In genomic region chr3:149357903-149358569, GRCm38 (mm10) we compare ENCODE assay signal across 10 mouse cellular contexts.
DNase-seq lines count a peak whose midpoint lies in the region; ATAC-seq and TF ChIP-seq lines count a peak whose summit lies in the region.
"Had no signal": no experiment of that assay in that cellular context is flagged by ENCODE, and none has a peak within 500 bp of the region (broad histone marks: within the 10 kb centered on the region; RNA-seq: fewer than 3 reads in every experiment).

No protein-coding gene starts in this region.

- no peak overlapping the region for H3K4me3 ChIP-seq in heart, embryonic 14.5 days (ENCODE audit: control insufficient read depth in 1 of 2, insufficient read depth in 1 of 2, low read depth in 1 of 2, low read length in 2 of 2)
- no peak overlapping the region for H3K4me3 ChIP-seq in ES-E14 (ENCODE audit: insufficient read depth in 1 of 2, low read depth in 1 of 2, low read length in 2 of 2, poor library complexity in 1 of 2, severe bottlenecking in 1 of 2)
- peak overlapping the region; percentile 1; the same call in 1 of the 2 replicates for H3K4me3 ChIP-seq in forebrain, embryonic 15.5 days
- no peak overlapping the region for H3K4me3 ChIP-seq in midbrain, embryonic 11.5 days (ENCODE audit: low read depth, low read length)
- H3K4me3 ChIP-seq: embryonic facial prominence, embryonic 12.5 days had no signal

- 65% methylated on average over 14 of the region's 14 CpGs for WGBS in heart, embryonic 14.5 days
- 26% methylated on average over 14 of the region's 14 CpGs for WGBS in forebrain, embryonic 15.5 days
- 53% methylated on average over 14 of the region's 14 CpGs for WGBS in midbrain, embryonic 11.5 days

- no peak overlapping the region for H3K27ac ChIP-seq in heart, embryonic 14.5 days (replicated peaks in 1 of 2; ENCODE audit: control insufficient read depth in 1 of 2, insufficient read depth in 1 of 2, low read depth in 2 of 2, low read length in 2 of 2)
- H3K27ac ChIP-seq in ES-E14 (ENCODE audit: insufficient read depth, low read depth, low read length, poor library complexity, severe bottlenecking), result no peak overlapping the region
- H3K27ac ChIP-seq in forebrain, embryonic 15.5 days (replicated peaks), result peak overlapping the region; percentile 47; the same call in 1 of the 2 replicates
- no peak overlapping the region for H3K27ac ChIP-seq in midbrain, embryonic 11.5 days (ENCODE audit: low read depth, low read length)
- H3K27ac ChIP-seq: embryonic facial prominence, embryonic 12.5 days had no signal

- ATAC-seq in heart, embryonic 14.5 days (ENCODE audit: insufficient number of reproducible peaks, insufficient read depth, low FRiP score, low read depth), result peak; percentile 21; the same call in 1 of the 2 replicates
- ATAC-seq in forebrain, embryonic 15.5 days (replicated peaks), result peak; percentile 60
- ATAC-seq in midbrain, embryonic 11.5 days (ENCODE audit: low FRiP score), result peak; percentile 38; the same call in 1 of the 2 replicates

- no peak overlapping the region for H3K9ac ChIP-seq in heart, embryonic 14.5 days (ENCODE audit: low read length)
- H3K9ac ChIP-seq in ES-E14 (ENCODE audit: insufficient read depth, low read depth, low read length, poor library complexity, severe bottlenecking), result no peak overlapping the region
- H3K9ac ChIP-seq in forebrain, embryonic 15.5 days (replicated peaks), result no peak overlapping the region
- no peak overlapping the region for H3K9ac ChIP-seq in midbrain, embryonic 11.5 days (ENCODE audit: low read length)
- H3K9ac ChIP-seq: embryonic facial prominence, embryonic 12.5 days had no signal

- peaks cover 11 to 30% of the 10 kb centered on the region in 2 experiments for H3K4me1 ChIP-seq in heart, embryonic 14.5 days (ENCODE audit: control insufficient read depth in 2 of 2, insufficient read depth in 2 of 2, low read length in 2 of 2)
- peaks cover 0 to 7% of the 10 kb centered on the region in 2 experiments; a peak in 1 of 4 replicates for H3K4me1 ChIP-seq in ES-E14 (ENCODE audit: control insufficient read depth in 2 of 2, insufficient read depth in 2 of 2, low read length in 2 of 2, poor library complexity in 1 of 2)
- H3K4me1 ChIP-seq in forebrain, embryonic 15.5 days, result peaks cover 19% of the 10 kb centered on the region
- H3K4me1 ChIP-seq in midbrain, embryonic 11.5 days (ENCODE audit: control insufficient read depth, insufficient read depth, low read length), result peaks cover 16% of the 10 kb centered on the region
- H3K4me1 ChIP-seq: embryonic facial prominence, embryonic 12.5 days had no signal

- no peak for DNase-seq in heart, adult 18-20 months
- no peak for DNase-seq in ES-E14 (ENCODE audit: low read depth, low spot score)
- DNase-seq in midbrain, embryonic 11.5 days (ENCODE audit: low spot score, missing footprints), result no peak
- DNase-seq in spleen, postnatal 10 days (ENCODE audit: low spot score in 2 of 2), result no peak
- DNase-seq in adrenal gland, postnatal 10 days, result no peak
- no peak for DNase-seq in urinary bladder, postnatal 25 days (ENCODE audit: low spot score)
- DNase-seq: heart, postnatal 4 days had no signal

- no peaks in the 10 kb centered on the region for H3K36me3 ChIP-seq in heart, embryonic 14.5 days (ENCODE audit: control insufficient read depth, insufficient read depth, low read length)
- H3K36me3 ChIP-seq in ES-E14 (ENCODE audit: control insufficient read depth, insufficient read depth, low read length, poor library complexity, severe bottlenecking), result no peaks in the 10 kb centered on the region
- no peaks in the 10 kb centered on the region for H3K36me3 ChIP-seq in forebrain, embryonic 15.5 days
- H3K36me3 ChIP-seq in midbrain, embryonic 11.5 days (ENCODE audit: control insufficient read depth, insufficient read depth, low read length), result no peaks in the 10 kb centered on the region
- H3K36me3 ChIP-seq: embryonic facial prominence, embryonic 12.5 days had no signal

- H3K9me3 ChIP-seq in heart, embryonic 14.5 days (ENCODE audit: control insufficient read depth, low read length), result no peaks in the 10 kb centered on the region
- H3K9me3 ChIP-seq in ES-E14 (ENCODE audit: control insufficient read depth, insufficient read depth, low read depth, low read length), result no peaks in the 10 kb centered on the region
- H3K9me3 ChIP-seq in forebrain, embryonic 15.5 days, result no peaks in the 10 kb centered on the region
- no peaks in the 10 kb centered on the region for H3K9me3 ChIP-seq in midbrain, embryonic 11.5 days (ENCODE audit: control insufficient read depth, low read length)
- H3K9me3 ChIP-seq: embryonic facial prominence, embryonic 12.5 days had no signal

- in situ Hi-C loops in ES-E14 (cut with MboI; ENCODE audit: low sequenced_read_pairs in 2 of 2, unreplicated experiment in 2 of 2), result no loop called here

- no peak overlapping the region for H3K4me2 ChIP-seq in heart, embryonic 14.5 days (ENCODE audit: low read length)
- peak overlapping the region; percentile 38 for H3K4me2 ChIP-seq in forebrain, embryonic 15.5 days (replicated peaks)
- no peak overlapping the region for H3K4me2 ChIP-seq in midbrain, embryonic 11.5 days
- H3K4me2 ChIP-seq: embryonic facial prominence, embryonic 12.5 days had no signal

- no peaks in the 10 kb centered on the region for H3K27me3 ChIP-seq in heart, embryonic 14.5 days (ENCODE audit: control insufficient read depth, insufficient read depth, low read length)
- H3K27me3 ChIP-seq in forebrain, embryonic 15.5 days, result no peaks in the 10 kb centered on the region
- no peaks in the 10 kb centered on the region for H3K27me3 ChIP-seq in midbrain, embryonic 11.5 days (ENCODE audit: control insufficient read depth, insufficient read depth, low read length)
- H3K27me3 ChIP-seq: embryonic facial prominence, embryonic 12.5 days had no signal

TF ChIP-seq in ES-E14, 5 proteins besides CTCF, POLR2A, EP300 and RAD21:
- no peak for TF ChIP-seq ZNF384 (IDR thresholded peaks at IDR 0.05; ENCODE audit: low read depth, low read length)
- 0 out of 2 replicates have a peak, but pooled peaks have one; percentile 27 for TF ChIP-seq CHD2 (IDR thresholded peaks at IDR 0.05; ENCODE audit: low read depth, low read length)
- no peak for TF ChIP-seq HCFC1 (IDR thresholded peaks at IDR 0.05; ENCODE audit: borderline replicate concordance, insufficient read depth, low read length)
- no peak for TF ChIP-seq ZC3H11A (IDR thresholded peaks at IDR 0.05; ENCODE audit: borderline replicate concordance, low read depth, low read length)
- no peak for TF ChIP-seq MAFK (IDR thresholded peaks at IDR 0.05; ENCODE audit: insufficient read depth, low read depth, low read length)
TF ChIP-seq in ES-E14: peak in this region for 1.
